Comparison of ENCODE assay signal across 8 mouse cellular contexts in genomic region chr17:21531621-21532020, GRCm38 (mm10). TPM values are rescaled to one million over a fixed set of nuclear protein-coding genes. Genes with fewer than 3 reads are reported as not detected.
A peak's percentile ranks its signal among the peaks of the same experiment; 100 is the strongest.
DNase-seq lines count a peak whose midpoint lies in the region; ATAC-seq and TF ChIP-seq lines count a peak whose summit lies in the region.

No protein-coding gene starts in this region.

- intact Hi-C loops in heart, postnatal 10 days (cut with DNase I): loop anchor here (2.0 to 10.0 kb wide), 2 partner anchors 35 to 587 kb away; partner anchors contain the start of genes Ppp2r1a and Zfp948

- H3K4me3 ChIP-seq in erythroblast, embryonic 14.5 days (replicated peaks): peak overlapping the region; percentile 68
- H3K4me3 ChIP-seq in liver, embryonic 14.5 days (ENCODE audit: insufficient read depth in 1 of 2, low read depth in 2 of 2, low read length in 2 of 2): peak overlapping the region; percentile 56 to 65; a peak in 3 of 4 replicates
- H3K4me3 ChIP-seq in small intestine, adult 2 months (ENCODE audit: low read depth, low read length): peak overlapping the region; percentile 91

- WGBS in liver, embryonic 14.5 days (ENCODE audit: insufficient replicate concordance): 61% methylated on average over 5 of the region's 5 CpGs
- WGBS in small intestine, adult 2 months: 61% methylated on average over 5 of the region's 5 CpGs

- peak; percentile 6 for DNase-seq in thymus, postnatal 14 days
- no peak for DNase-seq in thymus, postnatal 25 days
- DNase-seq in heart, postnatal 10 days: peak; percentile 48 to 67
- DNase-seq in liver, embryonic 14.5 days (ENCODE audit: low read depth in 3 of 3, low spot score in 3 of 3): no peak
- no peak for DNase-seq in frontal cortex, postnatal 25 days (ENCODE audit: low spot score in 2 of 2)

- H3K9me3 ChIP-seq in erythroblast, embryonic 14.5 days (ENCODE audit: control insufficient read depth, low read length): no peaks in the 10 kb centered on the region
- no peaks in the 10 kb centered on the region for H3K9me3 ChIP-seq in liver, embryonic 14.5 days (ENCODE audit: control insufficient read depth, low read length)

- H3K4me1 ChIP-seq in erythroblast, embryonic 14.5 days (ENCODE audit: control insufficient read depth): peaks cover 37% of the 10 kb centered on the region
- peaks cover 5 to 11% of the 10 kb centered on the region in 2 experiments; a peak in 3 of 4 replicates for H3K4me1 ChIP-seq in liver, embryonic 14.5 days (replicated peaks; ENCODE audit: control insufficient read depth in 2 of 2, insufficient read depth in 2 of 2, low read length in 1 of 2)
- H3K4me1 ChIP-seq in small intestine, adult 2 months (ENCODE audit: control insufficient read depth, insufficient read depth, insufficient read length, low read length): peaks cover 3% of the 10 kb centered on the region

- H3K27me3 ChIP-seq in erythroblast, embryonic 14.5 days (ENCODE audit: control insufficient read depth): no peaks in the 10 kb centered on the region
- no peaks in the 10 kb centered on the region for H3K27me3 ChIP-seq in liver, embryonic 14.5 days (ENCODE audit: control insufficient read depth, insufficient read depth, low read length)
- H3K27me3 ChIP-seq in small intestine, adult 2 months (ENCODE audit: control insufficient read depth, insufficient read depth, low read length): no peaks in the 10 kb centered on the region

- H3K4me2 ChIP-seq in liver, embryonic 14.5 days (ENCODE audit: low read depth): peak overlapping the region; percentile 74

- no peak for TF ChIP-seq CTCF in liver, embryonic 14.5 days (IDR thresholded peaks at IDR 0.05; ENCODE audit: low read depth)
- TF ChIP-seq CTCF in small intestine, adult 2 months (IDR thresholded peaks at IDR 0.05; ENCODE audit: extremely low read depth, insufficient read length, insufficient replicate concordance, low read depth, low read length): no peak

- no peak for ATAC-seq in erythroblast, adult 5-6 weeks (replicated peaks; ENCODE audit: low FRiP score, poor library complexity, severe bottlenecking)
- no peak for ATAC-seq in liver, embryonic 14.5 days (ENCODE audit: insufficient read depth)

- no peak for TF ChIP-seq POLR2A in small intestine, adult 2 months (IDR thresholded peaks at IDR 0.05; ENCODE audit: low read depth, low read length)

- no peak for TF ChIP-seq EP300 in liver, embryonic 14.5 days (IDR thresholded peaks at IDR 0.05; ENCODE audit: low read depth)

- H3K36me3 ChIP-seq in erythroblast, embryonic 14.5 days (ENCODE audit: control insufficient read depth): no peaks in the 10 kb centered on the region
- H3K36me3 ChIP-seq in liver, embryonic 14.5 days (replicated peaks; ENCODE audit: control insufficient read depth, insufficient read depth, low read depth): no peaks in the 10 kb centered on the region
- no peaks in the 10 kb centered on the region for H3K36me3 ChIP-seq in small intestine, adult 2 months (ENCODE audit: control insufficient read depth, insufficient read depth, low read length)

- H3K27ac ChIP-seq in liver, embryonic 14.5 days: no peak overlapping the region
- H3K27ac ChIP-seq in small intestine, adult 2 months (ENCODE audit: insufficient read depth, low read depth, low read length): peak overlapping the region; percentile 78

- H3K9ac ChIP-seq in liver, embryonic 14.5 days (replicated peaks): no peak overlapping the region

RNA-seq across cellular contexts. Expression of gene Zfp52, which starts 3.7 kb away (rescaled TPM):
- 0.01 TPM in 1 of 2 replicates, not detected in the other for polyA plus RNA-seq in erythroblast, embryonic 14.5 days (2012)
- 9.4 and 13.3 TPM in 2 replicates for total RNA-seq in erythroblast, adult 5-6 weeks (2015; ENCODE audit: low replicate concordance)
- total RNA-seq in erythroblast, adult 5-6 weeks (2017; ENCODE audit: low replicate concordance): 3.8 and 5.2 TPM in 2 replicates
- 1 to 10 TPM; 6.4 to 7.2 TPM for total RNA-seq in heart, postnatal 10 days (2021)
- polyA plus RNA-seq in liver, embryonic 14.5 days (2012; rRNA removed): 0.28 and 0.50 TPM in 2 replicates
- polyA plus RNA-seq in liver, embryonic 14.5 days (2014; fragmentation: Nextera tagmentation; extraction: Ambion mirVana): 0.48 and 0.51 TPM in 2 replicates
- polyA plus RNA-seq in small intestine, adult 2 months (2012; rRNA removed): 0.05 TPM in 1 of 2 replicates, not detected in the other

RNA-seq across cellular contexts. Expression of gene Zfp948, which starts 35.2 kb away (rescaled TPM):
- polyA plus RNA-seq in erythroblast, embryonic 14.5 days (2012): 0.09 and 0.14 TPM in 2 replicates
- 2.5 and 3.3 TPM in 2 replicates for total RNA-seq in erythroblast, adult 5-6 weeks (2015; ENCODE audit: low replicate concordance)
- 0.28 and 0.77 TPM in 2 replicates for total RNA-seq in erythroblast, adult 5-6 weeks (2017; ENCODE audit: low replicate concordance)
- total RNA-seq in heart, postnatal 10 days (2021): 1 to 10 TPM; 6.8 to 7.1 TPM
- polyA plus RNA-seq in liver, embryonic 14.5 days (2012; rRNA removed): 2.0 and 3.6 TPM in 2 replicates
- polyA plus RNA-seq in liver, embryonic 14.5 days (2014; fragmentation: Nextera tagmentation; extraction: Ambion mirVana): 6.3 and 7.6 TPM in 2 replicates
- polyA plus RNA-seq in small intestine, adult 2 months (2012; rRNA removed): 0.20 and 0.60 TPM in 2 replicates

RNA-seq across cellular contexts. Expression of gene Zfp53, which starts 42.8 kb away (rescaled TPM):
- polyA plus RNA-seq in erythroblast, embryonic 14.5 days (2012): 0.05 and 0.13 TPM in 2 replicates
- 2.1 and 15.8 TPM in 2 replicates for total RNA-seq in erythroblast, adult 5-6 weeks (2015; ENCODE audit: low replicate concordance)
- 0.84 and 6.5 TPM in 2 replicates for total RNA-seq in erythroblast, adult 5-6 weeks (2017; ENCODE audit: low replicate concordance)
- 1 to 10 TPM; 2.5 to 2.9 TPM for total RNA-seq in heart, postnatal 10 days (2021)
- 0.68 and 1.4 TPM in 2 replicates for polyA plus RNA-seq in liver, embryonic 14.5 days (2012; rRNA removed)
- polyA plus RNA-seq in liver, embryonic 14.5 days (2014; fragmentation: Nextera tagmentation; extraction: Ambion mirVana): 2.5 and 2.6 TPM in 2 replicates
- 2.5 and 2.6 TPM in 2 replicates for polyA plus RNA-seq in small intestine, adult 2 months (2012; rRNA removed)

Comparison
In these comparisons a context has a peak if more than half of its experiments do, and no peak if none do; other contexts are left out.
1. DNase-seq: peak in thymus, postnatal 14 days (single experiment) and heart, postnatal 10 days (2 of 2); none in thymus, postnatal 25 days (single experiment), liver, embryonic 14.5 days (0 of 3) and frontal cortex, postnatal 25 days (0 of 2).
2. Peak in every context shown above with its lines, with median percentiles within 50 percentile points of each other: H3K4me3 ChIP-seq.